10 mouse cellular contexts compared by ENCODE assay signal in the genomic region with DNA sequence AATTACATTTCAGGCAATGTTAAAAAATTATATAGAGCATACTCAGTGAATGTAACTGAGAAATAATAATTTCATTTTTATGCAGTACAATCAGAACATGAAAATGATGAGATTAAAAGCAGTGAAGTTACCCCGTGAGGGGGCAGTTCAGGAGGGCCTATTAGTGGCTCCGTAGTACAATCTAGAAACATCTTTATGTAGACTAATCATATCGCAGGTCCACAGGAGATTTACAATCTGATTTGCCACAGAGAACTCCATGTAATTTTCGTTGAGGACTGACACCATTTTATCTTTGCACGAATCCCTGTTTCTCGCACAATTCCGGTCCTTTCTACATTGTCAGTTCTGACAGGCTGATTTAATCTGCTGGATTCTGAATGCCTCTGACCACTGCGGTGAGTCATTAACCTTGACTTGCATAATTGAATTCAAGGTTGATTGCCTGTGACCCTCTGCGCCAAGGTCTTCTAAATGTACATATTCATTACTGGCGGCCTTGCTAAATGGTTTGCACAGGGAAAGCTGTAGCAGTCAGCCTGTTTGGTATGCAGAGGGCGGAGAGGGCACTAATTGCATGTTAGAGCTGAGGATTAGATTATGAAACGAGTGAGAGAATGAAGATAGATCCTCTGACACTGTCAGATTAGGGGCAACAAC.
DNase-seq lines count a peak whose midpoint lies in the region; ATAC-seq and TF ChIP-seq lines count a peak whose summit lies in the region.
"Had no signal": no experiment of that assay in that cellular context is flagged by ENCODE, and none has a peak within 500 bp of the region (broad histone marks: within the 10 kb centered on the region; RNA-seq: fewer than 3 reads in every experiment).

No protein-coding gene starts in this region.

- peak overlapping the region; percentile 17; the same call in 1 of the 2 replicates for H3K4me2 ChIP-seq in hindbrain, embryonic 14.5 days (replicated peaks)
- H3K4me2 ChIP-seq in intestine, postnatal 0 days (replicated peaks; ENCODE audit: low read depth): no peak overlapping the region

- H3K9ac ChIP-seq in hindbrain, embryonic 14.5 days: no peak overlapping the region
- no peak overlapping the region for H3K9ac ChIP-seq in intestine, postnatal 0 days (ENCODE audit: low read depth, low read length)
- H3K9ac ChIP-seq: liver, embryonic 14.5 days had no signal

- H3K4me3 ChIP-seq in hindbrain, embryonic 14.5 days (replicated peaks; ENCODE audit: low read length): no peak overlapping the region
- no peak overlapping the region for H3K4me3 ChIP-seq in limb, embryonic 10.5 days
- no peak overlapping the region for H3K4me3 ChIP-seq in intestine, postnatal 0 days (ENCODE audit: low read depth, low read length)

- H3K27me3 ChIP-seq in hindbrain, embryonic 14.5 days (ENCODE audit: control insufficient read depth, insufficient read depth, low read length): no peaks in the 10 kb centered on the region
- no peaks in the 10 kb centered on the region for H3K27me3 ChIP-seq in limb, embryonic 10.5 days (ENCODE audit: low read depth, poor library complexity, severe bottlenecking)
- no peaks in the 10 kb centered on the region for H3K27me3 ChIP-seq in intestine, postnatal 0 days (replicated peaks; ENCODE audit: control insufficient read depth, insufficient read depth, low read length)

- 35% methylated on average over 12 of the region's 12 CpGs for WGBS in hindbrain, embryonic 14.5 days
- WGBS in limb, embryonic 10.5 days: 58% methylated on average over 12 of the region's 12 CpGs
- 72% methylated on average over 12 of the region's 12 CpGs for WGBS in intestine, postnatal 0 days

- no peak overlapping the region for H3K27ac ChIP-seq in hindbrain, embryonic 14.5 days
- peak overlapping the region; percentile 53; the same call in 1 of the 2 replicates for H3K27ac ChIP-seq in limb, embryonic 10.5 days
- no peak overlapping the region for H3K27ac ChIP-seq in intestine, postnatal 0 days (ENCODE audit: low read depth, low read length)
- H3K27ac ChIP-seq: liver, embryonic 14.5 days had no signal

- no peak for TF ChIP-seq CTCF in intestine, postnatal 0 days (IDR thresholded peaks at IDR 0.05; ENCODE audit: low read depth)

- H3K4me1 ChIP-seq in hindbrain, embryonic 14.5 days (replicated peaks; ENCODE audit: control insufficient read depth, insufficient read depth, low read length): peaks cover 7% of the 10 kb centered on the region; the same call in 1 of the 2 replicates
- H3K4me1 ChIP-seq in limb, embryonic 10.5 days: peaks cover 29% of the 10 kb centered on the region
- H3K4me1 ChIP-seq in intestine, postnatal 0 days (replicated peaks; ENCODE audit: control insufficient read depth, insufficient read depth, low read length): no peaks in the 10 kb centered on the region

- no peaks in the 10 kb centered on the region for H3K36me3 ChIP-seq in hindbrain, embryonic 14.5 days (replicated peaks; ENCODE audit: control insufficient read depth, insufficient read depth)
- no peaks in the 10 kb centered on the region for H3K36me3 ChIP-seq in limb, embryonic 10.5 days
- no peaks in the 10 kb centered on the region for H3K36me3 ChIP-seq in intestine, postnatal 0 days (ENCODE audit: control insufficient read depth, insufficient read depth)

- ATAC-seq in hindbrain, embryonic 14.5 days (ENCODE audit: low FRiP score): peak; percentile 68; the same call in 1 of the 2 replicates
- ATAC-seq in intestine, postnatal 0 days: no peak
- ATAC-seq: intestine, embryonic 16.5 days had no signal

- DNase-seq in MN1 (ENCODE audit: low spot score): peak; percentile 73
- peak; percentile 13 for DNase-seq in adrenal gland, postnatal 25 days
- DNase-seq in hindbrain, embryonic 14.5 days (ENCODE audit: low spot score): peak; percentile 37
- no peak for DNase-seq in limb, embryonic 10.5 days (ENCODE audit: low spot score)
- no peak for DNase-seq in lung, postnatal 10 days
- DNase-seq in cerebellum, adult 11-12 months: no peak
- DNase-seq in urinary bladder, postnatal 25 days (ENCODE audit: low spot score): no peak

- H3K9me3 ChIP-seq in hindbrain, embryonic 14.5 days (ENCODE audit: control insufficient read depth, low read length): no peaks in the 10 kb centered on the region
- H3K9me3 ChIP-seq in limb, embryonic 10.5 days (replicated peaks): no peaks in the 10 kb centered on the region
- H3K9me3 ChIP-seq in intestine, postnatal 0 days (ENCODE audit: control insufficient read depth): no peaks in the 10 kb centered on the region

Comparison
In these comparisons a context has a peak if more than half of its experiments do, and no peak if none do; other contexts are left out.
1. DNase-seq: peak in MN1 (single experiment), adrenal gland, postnatal 25 days (single experiment) and hindbrain, embryonic 14.5 days (single experiment); none in limb, embryonic 10.5 days (single experiment), lung, postnatal 10 days (single experiment), cerebellum, adult 11-12 months (single experiment) and urinary bladder, postnatal 25 days (single experiment).